Mouse (Mus musculus) liver, adult 2 months (tissue): Measurements from ENCODE around the gene Fgfr2. TPM values are rescaled to one million over a fixed set of nuclear protein-coding genes. Genes with fewer than 3 reads are reported as not detected.

Experiments used
- DNase-seq: peaks from one replicate; pipeline ENCODE4 v3.0.0-alpha.2; 2011; ENCODE audit warnings: low read depth, low spot score; ENCODE audit errors: extremely low read depth
- H3K27ac ChIP-seq: fragments of 200-500 bp; replicated peaks from 2 replicates; pipeline ENCODE4 v1.5.1; 2012; ENCODE audit warnings: low read depth, mild to moderate bottlenecking, control low read depth, inconsistent platforms, low read length; ENCODE audit not compliant: insufficient read depth
- H3K27me3 ChIP-seq: fragments of 200-500 bp; 2 replicates; pipeline ENCODE4 v1.6.1; 2012; ENCODE audit warnings: mild to moderate bottlenecking, moderate library complexity, low read length, inconsistent platforms; ENCODE audit not compliant: control insufficient read depth, insufficient read depth
- H3K36me3 ChIP-seq: fragments of 200-500 bp; 2 replicates; pipeline ENCODE4 v1.6.1; 2012; ENCODE audit warnings: low read length, inconsistent platforms; ENCODE audit not compliant: control insufficient read depth, insufficient read depth
- H3K4me1 ChIP-seq: fragments of 200-500 bp; 2 replicates; pipeline ENCODE4 v1.6.1; 2011; ENCODE audit warnings: low read length; ENCODE audit not compliant: control insufficient read depth, insufficient read depth
- H3K4me3 ChIP-seq: fragments of 200-500 bp; 2 replicates; pipeline ENCODE4 v1.5.1; 2011; ENCODE audit warnings: low read depth, mild to moderate bottlenecking, control low read depth, low read length, moderate library complexity; ENCODE audit not compliant: insufficient read depth
- H3K79me2 ChIP-seq: fragments of 200-500 bp; 2 replicates; pipeline ENCODE4 v1.6.1; 2012; ENCODE audit warnings: inconsistent platforms, mild to moderate bottlenecking, low read length, moderate library complexity; ENCODE audit not compliant: control insufficient read depth, insufficient read depth
- H3K9ac ChIP-seq: fragments of 200-500 bp; 2 replicates; pipeline ENCODE4 v1.6.1; 2012; ENCODE audit warnings: low read depth, mild to moderate bottlenecking, control low read depth, inconsistent platforms, low read length
- CTCF ChIP-seq: fragments of 200-500 bp; IDR thresholded peaks from 2 replicates; pipeline ENCODE4 v1.5.1; 2011; ENCODE audit warnings: low read depth, low read length, control low read depth
- POLR2A ChIP-seq: fragments of 200-500 bp; IDR thresholded peaks from 2 replicates; pipeline ENCODE4 v1.6.1; 2011; ENCODE audit warnings: low read length, control low read depth; ENCODE audit not compliant: insufficient read depth; ENCODE audit errors: extremely low read depth
- WGBS: fragments of 180-500 bp; shearing (Covaris S2); methylation state at CpG from one replicate; pipeline ENCODE4 v1.1.7; 2018; 5-methylcytosine and 5-hydroxymethylcytosine counted together
- polyA plus RNA-seq: library from polyadenylated mRNA; depleted of rRNA; stranded (reverse); fragments of >200 nt; gene quantifications from 2 replicates; pipeline ENCODE4 v1.2.3, GENCODE M21; 2012
- total RNA-seq: library from RNA; depleted of rRNA; stranded (reverse); fragments of >200 nt; gene quantifications from 2 replicates; pipeline ENCODE4 v1.2.3, GENCODE M21; 2014

Gene Fgfr2
- total and polyA plus RNA-seq, 2 experiments: 16.7 to 35.2 TPM

DNA sequence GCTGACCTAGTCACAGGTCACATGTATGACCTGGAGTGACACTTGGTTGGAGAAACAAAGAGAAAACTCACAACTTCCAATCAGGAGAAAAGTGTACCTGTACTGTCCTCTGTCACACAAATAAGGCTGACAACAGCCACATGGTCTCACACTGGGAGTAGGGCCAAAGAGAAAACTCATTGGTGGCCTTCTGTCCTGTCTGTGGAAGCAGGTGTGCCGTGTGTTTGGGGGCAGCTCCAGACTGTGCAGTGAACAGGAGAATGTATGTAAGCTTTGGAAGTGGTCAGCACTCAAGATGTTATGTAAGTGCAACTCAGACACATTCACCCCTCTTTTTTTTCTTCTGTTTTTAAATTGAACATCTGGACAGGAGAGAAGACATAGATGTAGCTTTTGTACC is 2421.8 kb downstream of the Fgfr2 start:
- Histone ChIP-seq H3K79me2 (0 out of 2 replicates have a peak, but pooled peaks cover 3% of the 10 kb centered on the region), H3K4me3 (no peak overlapping the region), H3K9ac (no peak overlapping the region), H3K27ac (no peak overlapping the region), H3K27me3 (no peaks in the 10 kb centered on the region), H3K4me1 (no peaks in the 10 kb centered on the region), H3K36me3 (peaks cover 4% of the 10 kb centered on the region; the same call in 1 of the 2 replicates)
- WGBS: 40% methylated on average over 1 of the region's 1 CpGs
- TF ChIP-seq CTCF (no peak), POLR2A (no peak)
- peak; percentile 43 for DNase-seq

DNA sequence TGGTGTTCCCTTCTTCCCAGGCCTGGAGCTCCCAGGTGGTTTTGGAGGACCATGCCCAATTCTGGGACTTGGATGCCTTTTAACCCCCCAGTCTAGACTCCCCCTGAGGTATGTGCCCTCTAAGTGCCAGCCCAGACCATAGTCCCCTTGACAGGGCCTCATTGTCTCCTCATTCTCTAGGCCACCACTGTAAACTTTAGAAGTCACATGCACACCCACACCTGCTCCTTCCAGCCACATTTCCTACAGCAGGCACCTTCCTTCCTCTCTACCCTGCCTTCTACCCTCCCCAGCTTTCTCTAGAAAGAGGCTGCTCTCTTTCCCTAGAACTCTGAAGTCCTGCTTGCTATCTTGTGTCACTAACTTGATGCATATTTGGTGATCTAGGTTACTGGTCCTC is 2424.7 kb downstream of the Fgfr2 start:
- DNase-seq: no peak
- Histone ChIP-seq H3K4me1 (no peaks in the 10 kb centered on the region), H3K36me3 (peaks cover 4% of the 10 kb centered on the region; the same call in 1 of the 2 replicates), H3K27ac (no peak overlapping the region), H3K79me2 (peaks cover 11% of the 10 kb centered on the region; the same call in 1 of the 2 replicates), H3K9ac (no peak overlapping the region), H3K27me3 (no peaks in the 10 kb centered on the region), H3K4me3 (no peak overlapping the region)
- no peak for TF ChIP-seq CTCF
- no peak for TF ChIP-seq POLR2A

- Histone ChIP-seq H3K27ac (no peak overlapping the region), H3K36me3 (peaks cover 4% of the 10 kb centered on the region; the same call in 1 of the 2 replicates), H3K9ac (no peak overlapping the region), H3K27me3 (no peaks in the 10 kb centered on the region), H3K4me3 (no peak overlapping the region), H3K79me2 (peaks cover 20% of the 10 kb centered on the region; the same call in 1 of the 2 replicates), H3K4me1 (peaks cover 2% of the 10 kb centered on the region)
- no peak for DNase-seq
- TF ChIP-seq CTCF: no peak
- no peak for TF ChIP-seq POLR2A
- 91% methylated on average over 16 of the region's 16 CpGs for WGBS
Measured at GRCm38 (mm10) chr7:130696347-130697234, 2426.6 kb downstream of the Fgfr2 start.

DNA sequence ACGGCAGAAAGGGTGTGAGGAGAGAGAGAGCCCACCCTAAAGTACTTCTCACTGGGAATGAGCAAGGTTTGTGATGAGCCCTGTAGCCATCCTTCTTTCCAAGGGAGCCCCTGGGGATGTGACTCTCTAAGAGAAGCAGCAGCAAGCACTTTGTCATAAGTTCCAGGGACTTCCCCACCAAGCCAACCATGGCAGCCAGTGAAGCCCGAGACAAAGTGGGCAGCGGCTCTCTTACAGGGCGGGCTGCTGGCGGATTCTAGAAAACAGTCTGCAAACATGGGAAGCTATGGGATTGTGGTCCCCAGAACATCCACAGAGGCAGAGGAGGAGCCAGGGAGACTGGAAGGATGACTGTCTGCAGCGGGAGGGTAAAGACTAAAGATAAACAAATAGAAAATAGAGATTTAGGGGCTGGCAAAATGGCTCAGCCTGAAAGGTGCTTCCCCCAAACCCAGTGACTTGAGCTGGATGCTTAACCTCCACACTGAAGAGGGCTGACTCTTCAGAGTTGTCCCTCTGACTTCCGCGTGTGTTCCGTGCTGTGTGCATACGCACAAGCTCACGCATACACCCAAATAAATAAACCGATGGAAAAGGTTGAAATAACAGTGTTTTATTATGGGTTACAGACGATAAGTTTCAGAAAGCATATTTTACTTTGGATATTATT is 2427.3 kb downstream of the Fgfr2 start:
- Histone ChIP-seq H3K27me3 (no peaks in the 10 kb centered on the region), H3K4me1 (peaks cover 6% of the 10 kb centered on the region), H3K36me3 (peaks cover 4% of the 10 kb centered on the region; the same call in 1 of the 2 replicates), H3K79me2 (peaks cover 20% of the 10 kb centered on the region; the same call in 1 of the 2 replicates), H3K27ac (no peak overlapping the region), H3K9ac (no peak overlapping the region), H3K4me3 (no peak overlapping the region)
- TF ChIP-seq POLR2A (no peak), CTCF (no peak)
- no peak for DNase-seq
- WGBS: 83% methylated on average over 13 of the region's 13 CpGs

GRCm38 (mm10) chr7:130693800-130694193 is 2429.4 kb downstream of the Fgfr2 start:
- Histone ChIP-seq H3K79me2 (peaks cover 22% of the 10 kb centered on the region; the same call in 1 of the 2 replicates), H3K9ac (no peak overlapping the region), H3K4me3 (no peak overlapping the region), H3K27ac (no peak overlapping the region), H3K36me3 (no peaks in the 10 kb centered on the region), H3K4me1 (peaks cover 16% of the 10 kb centered on the region), H3K27me3 (no peaks in the 10 kb centered on the region)
- no peak for TF ChIP-seq CTCF
- TF ChIP-seq POLR2A: no peak
- WGBS: 95% methylated on average over 11 of the region's 11 CpGs
- DNase-seq: no peak
